Mouse (Mus musculus) adrenal gland, postnatal 10 days (tissue): ENCODE data around the gene Selenos. TPM values are rescaled to one million over a fixed set of nuclear protein-coding genes. Genes with fewer than 3 reads are reported as not detected.
"Not testable (repeated sequence)": the region's sequence is repeated elsewhere in the genome, so short reads cannot be mapped to it uniquely, and the experiment has no call there.

Source experiments
- DNase-seq: peaks from one replicate; pipeline ENCODE4 v3.0.0; 2021; ENCODE audit warnings: mixed read lengths
- long read RNA-seq, 2 experiments: library from polyadenylated mRNA; stranded (forward); transcript quantifications; one replicate each; pipeline ENCODE4 v2.0.0; 2021
- total RNA-seq, 2 experiments: library from RNA; stranded (reverse); gene quantifications; 2 replicates each; pipeline ENCODE4 v1.2.3; 2021

The Selenos gene
- total RNA-seq: 10 to 100 TPM; 65.2 to 79.5 TPM
- long read RNA-seq, experiment 1, transcript Selenos-205 (6 exons, 1,157 nt): minor isoform, 5 of 197 reads
- long read RNA-seq, experiment 1, transcript Selenos-201 (6 exons, 1,191 nt): major isoform, 177 of 197 reads
- long read RNA-seq, experiment 1, partial matches to known transcripts: 6 of 197 reads
- long read RNA-seq, experiment 1, other reads (novel, unspliced or antisense): 9 of 197 reads
- long read RNA-seq, experiment 2, transcript Selenos-205 (6 exons, 1,157 nt): minor isoform, 5 of 86 reads
- long read RNA-seq, experiment 2, transcript Selenos-201 (6 exons, 1,191 nt): major isoform, 77 of 86 reads
- long read RNA-seq, experiment 2, partial matches to known transcripts: 0 of 86 reads
- long read RNA-seq, experiment 2, other reads (novel, unspliced or antisense): 1 of 86 reads

DNA sequence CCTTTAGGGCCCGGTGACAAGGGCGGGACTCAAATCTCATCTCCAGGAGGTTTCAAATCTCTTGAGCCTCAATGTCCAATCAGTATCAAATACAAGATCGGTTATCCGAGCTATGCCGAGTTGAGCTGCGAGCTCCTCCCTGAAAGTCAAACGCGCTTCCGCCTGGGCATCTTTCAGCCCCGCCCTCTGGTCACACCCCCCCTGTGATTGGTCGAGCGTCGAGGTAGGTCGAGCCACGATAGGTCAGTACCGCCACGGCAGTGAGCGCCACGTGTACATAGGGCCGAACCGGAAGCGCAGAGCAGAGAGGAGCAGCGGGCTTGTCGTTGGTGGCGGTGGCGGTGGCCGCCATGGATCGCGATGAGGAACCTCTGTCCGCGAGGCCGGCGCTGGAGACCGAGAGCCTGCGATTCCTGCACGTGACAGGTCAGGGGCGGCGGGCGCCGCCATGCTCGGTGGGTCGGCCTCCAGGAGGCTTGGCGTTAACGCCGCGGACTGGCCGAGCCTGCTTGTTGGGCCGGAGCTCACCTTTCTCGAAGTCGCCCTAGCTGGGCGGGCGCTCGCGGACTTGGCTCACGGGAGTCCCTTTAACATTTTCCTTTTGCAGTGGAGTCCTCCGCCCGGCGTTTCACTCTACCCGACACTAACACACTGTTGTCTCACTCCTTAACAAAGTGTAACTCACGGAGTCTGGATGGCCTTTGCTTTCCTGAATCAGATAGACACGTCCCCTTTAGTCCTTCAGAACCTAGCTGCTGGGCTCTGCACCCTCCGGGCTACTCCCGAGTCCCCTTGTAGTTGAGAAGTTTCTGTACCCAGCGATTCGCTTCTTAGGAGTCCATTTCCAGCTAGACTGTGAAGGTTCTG lies at the start of gene Selenos:
TSS of gene Selenos (plus strand) at position 286 of the 867 bp plus-strand sequence.
- DNase-seq: peak; percentile 98

DNA sequence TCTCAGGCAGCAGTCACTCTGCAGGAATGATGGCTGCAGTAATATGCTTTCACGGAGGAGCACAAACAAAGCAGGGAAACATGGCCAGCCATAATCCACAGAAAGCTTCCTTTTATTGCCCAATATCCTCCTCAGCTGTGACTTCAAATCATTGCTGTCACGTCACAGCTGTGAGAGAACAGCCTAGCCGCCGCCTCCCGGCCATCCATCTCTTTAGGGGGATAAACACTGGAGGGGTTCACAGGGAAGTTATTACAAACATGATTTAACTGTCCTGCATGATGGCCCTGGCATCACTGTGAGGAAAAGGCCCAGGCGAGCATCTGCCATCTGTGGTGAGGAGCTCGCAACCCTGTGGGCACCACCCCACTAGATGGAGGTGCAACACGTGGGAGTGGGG lies 42.6 kb upstream of the Selenos start:
- no peak for DNase-seq

DNA sequence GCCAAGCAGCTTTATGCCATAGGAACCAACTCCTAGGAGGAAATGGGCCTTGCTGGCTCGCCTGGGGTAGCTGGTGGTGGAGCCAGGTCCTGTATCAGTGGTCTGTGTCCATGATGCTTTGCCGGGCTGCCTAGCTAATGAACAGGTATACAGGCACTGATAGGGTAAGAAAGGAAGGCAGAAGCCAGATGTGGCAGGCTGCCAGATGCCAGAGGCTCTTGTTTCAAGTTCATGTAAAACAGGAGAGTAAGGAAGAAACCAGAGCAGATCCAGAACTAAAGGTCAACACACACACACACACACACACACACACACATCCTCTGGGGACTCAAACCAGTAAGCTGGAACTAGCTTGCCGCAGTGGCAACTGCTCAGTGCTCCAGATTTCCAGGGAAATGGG lies 41.2 kb upstream of the Selenos start:
- peak; percentile 33 for DNase-seq

DNA sequence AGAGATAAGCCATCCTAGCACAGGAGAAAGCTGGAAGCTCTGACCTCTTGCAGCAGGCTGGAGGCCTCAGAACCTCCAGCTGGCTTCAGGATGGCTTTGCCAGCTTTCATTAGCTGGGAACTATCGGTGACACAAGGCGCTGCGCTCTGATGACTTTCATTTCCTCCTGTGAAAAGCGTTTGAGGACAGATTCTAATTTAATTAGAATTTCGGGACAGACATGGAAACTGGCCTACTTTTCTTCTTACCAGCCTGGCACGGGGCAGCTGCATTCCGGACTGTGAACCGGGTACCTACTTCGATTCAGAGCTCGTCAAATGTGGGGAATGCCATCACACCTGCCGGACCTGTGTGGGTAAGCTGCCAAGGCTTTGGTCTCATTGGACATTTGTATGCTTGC lies 40.7 kb upstream of the Selenos start:
- no peak for DNase-seq

DNA sequence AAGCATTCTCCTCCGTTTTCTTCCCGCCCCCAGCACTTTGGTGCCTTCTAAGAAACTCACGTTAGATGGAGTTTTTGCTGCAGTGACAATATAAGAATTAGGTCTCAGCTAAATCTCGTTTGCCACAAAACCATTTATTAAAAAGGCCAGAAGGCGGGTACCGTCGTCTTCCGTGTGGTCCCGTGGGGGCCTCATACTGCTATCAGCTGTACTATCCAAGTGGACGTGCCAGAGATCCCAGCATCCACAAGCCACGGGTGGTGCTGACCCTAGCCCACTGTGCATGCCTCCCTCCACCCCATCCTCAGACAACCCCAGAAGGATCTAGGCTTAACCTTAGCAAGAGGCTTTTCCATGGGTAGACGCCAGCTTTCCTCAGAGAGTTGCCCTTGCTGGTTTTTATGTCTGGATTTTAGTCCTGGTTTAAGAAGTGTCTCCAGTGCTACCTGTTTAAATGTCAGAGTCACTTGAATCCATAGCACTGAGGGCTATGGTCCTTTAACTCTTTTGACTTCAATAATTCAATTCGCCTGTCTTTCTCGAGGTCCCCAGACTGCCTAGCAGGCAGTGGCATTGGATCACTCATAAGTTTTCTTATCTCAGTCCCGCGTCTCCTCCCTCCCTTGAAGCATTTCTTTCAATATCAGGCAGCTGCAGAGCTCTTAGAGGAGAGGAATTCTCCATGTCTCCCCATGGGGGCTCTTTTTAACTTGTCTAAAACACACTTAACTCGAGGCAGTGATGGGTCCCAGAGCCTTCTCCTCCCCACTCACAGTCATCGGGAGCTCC lies 39.2 kb upstream of the Selenos start:
- no peak for DNase-seq

DNA sequence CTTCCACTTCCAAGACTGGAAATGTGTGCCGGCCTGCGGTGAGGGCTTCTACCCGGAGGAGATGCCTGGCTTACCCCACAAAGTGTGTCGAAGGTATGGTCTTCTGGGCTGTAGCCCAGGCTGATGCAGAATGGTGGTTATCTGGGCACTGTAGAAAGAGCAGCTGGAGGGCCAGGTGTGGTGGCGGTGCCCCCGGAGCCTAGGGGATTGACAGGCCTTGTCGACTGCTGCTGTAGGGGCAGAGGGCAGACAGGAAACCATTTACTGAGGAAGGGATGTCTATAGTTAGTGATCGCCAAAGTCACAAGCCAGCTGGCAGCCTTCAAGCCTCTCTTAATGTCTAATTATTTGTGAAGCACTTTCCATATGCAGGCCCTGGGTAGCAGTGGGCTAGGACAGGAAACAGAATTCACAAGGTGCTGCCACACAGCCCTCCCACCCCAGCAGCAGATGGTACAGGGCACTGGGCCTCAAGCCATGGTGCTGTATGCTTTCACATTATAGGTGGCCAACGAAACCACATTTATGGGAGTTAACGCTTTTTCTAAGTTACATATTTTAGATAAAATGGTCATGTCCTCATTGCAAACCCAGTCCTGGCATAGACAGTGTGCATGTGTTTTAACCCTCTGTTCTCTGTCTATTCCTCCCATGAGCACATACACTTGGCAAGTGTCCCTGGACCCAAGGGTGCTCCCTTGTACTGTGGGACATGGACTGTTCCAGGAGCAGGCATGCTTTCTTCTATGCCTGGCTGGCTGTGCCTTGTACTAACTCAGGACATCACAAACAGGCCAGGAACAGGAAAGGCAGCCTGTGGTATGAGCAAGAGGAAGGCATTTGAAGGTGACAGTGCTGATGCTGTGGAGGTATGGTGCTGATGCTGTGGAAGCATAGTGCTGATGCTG lies 35.6 kb upstream of the Selenos start, which contains the start of gene Gm45213:
TSS of gene Gm45213 (plus strand) at position 51 of the 908 bp plus-strand sequence.
- no peak for DNase-seq

DNA sequence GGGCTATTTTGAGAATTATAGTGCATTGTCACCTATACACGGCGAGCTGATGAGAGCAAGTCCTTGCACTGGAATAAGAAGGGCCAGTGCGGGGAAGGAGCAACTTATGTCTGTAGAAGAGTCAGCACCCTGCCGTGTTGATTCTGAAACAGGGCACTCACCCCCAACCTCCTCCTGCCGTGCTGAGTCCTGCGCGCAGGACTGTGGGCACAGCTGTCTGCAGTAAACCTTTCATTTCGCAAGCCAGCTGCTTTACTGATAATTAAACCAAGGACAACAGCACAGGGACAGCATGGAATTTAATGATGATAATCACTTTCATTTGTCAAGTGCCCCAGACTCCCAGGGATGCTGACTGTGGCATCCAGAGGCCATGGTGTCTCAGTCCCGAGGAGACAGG lies 34.8 kb upstream of the Selenos start:
- no peak for DNase-seq

DNA sequence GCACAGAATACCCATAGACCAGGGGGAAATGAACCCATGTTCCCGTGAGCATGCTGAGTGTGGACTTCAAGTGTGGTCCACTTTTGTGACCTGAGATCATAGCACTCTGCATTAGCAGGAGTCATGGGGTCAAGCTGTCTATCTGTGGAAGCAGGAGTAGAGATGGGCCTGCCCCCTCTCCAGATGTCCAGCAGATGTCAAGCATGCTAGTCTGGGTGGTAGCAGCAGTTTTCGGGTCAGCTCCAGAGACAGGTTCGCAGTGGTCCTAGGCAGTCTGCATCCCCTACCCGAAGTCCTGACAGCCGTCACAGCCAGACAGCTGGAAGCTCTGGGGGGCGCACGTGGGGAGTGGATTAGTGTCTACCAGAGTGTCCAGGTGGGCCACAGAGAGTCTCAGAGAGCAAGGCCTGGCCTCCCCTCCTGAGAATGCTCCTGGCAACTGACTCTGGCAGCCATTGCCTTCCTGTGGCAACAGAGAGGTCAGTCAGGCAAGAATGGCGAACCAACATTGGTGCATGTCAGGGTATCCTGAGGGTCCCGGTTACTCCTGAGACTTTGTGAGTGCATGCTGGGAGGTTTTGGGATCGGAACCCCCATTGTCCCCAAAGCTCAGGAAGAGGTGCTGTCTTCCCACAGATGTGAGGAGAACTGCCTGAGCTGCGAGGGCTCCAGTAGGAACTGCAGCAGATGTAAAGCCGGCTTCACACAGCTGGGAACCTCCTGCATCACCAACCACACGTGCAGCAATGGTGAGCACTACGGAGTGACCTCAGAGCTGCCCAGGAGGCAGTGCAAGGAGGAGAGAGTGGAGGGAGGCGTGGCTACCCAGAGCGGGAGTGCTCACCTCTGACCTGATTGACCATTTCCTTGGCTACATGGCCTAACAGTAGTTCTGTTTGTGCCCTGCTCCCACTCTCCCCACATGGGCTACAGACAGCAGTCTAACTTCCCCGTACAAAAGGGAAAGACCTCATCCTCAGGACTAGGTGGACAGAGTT lies 32.2 kb upstream of the Selenos start:
- peak; percentile 36 for DNase-seq

DNA sequence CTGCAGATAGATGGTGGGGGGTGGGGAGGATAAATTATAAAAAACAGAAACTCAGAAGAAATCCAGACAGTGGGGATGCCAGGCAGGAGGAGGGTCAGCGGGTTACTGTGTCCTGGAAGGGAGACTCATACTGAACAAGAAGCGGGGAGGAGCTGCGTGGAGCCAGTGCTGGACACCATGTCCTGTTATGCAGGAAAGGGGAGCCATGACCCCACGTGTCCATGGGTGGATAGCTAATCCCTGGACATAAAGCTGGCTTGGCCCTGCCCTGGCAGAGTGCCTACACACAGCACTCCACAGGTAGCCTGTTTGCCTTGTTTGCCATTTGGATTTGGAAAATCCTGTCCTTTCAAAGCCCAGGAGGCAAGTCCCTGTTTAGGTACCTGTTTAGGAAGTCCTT lies 31.5 kb upstream of the Selenos start:
- DNase-seq: no peak

DNA sequence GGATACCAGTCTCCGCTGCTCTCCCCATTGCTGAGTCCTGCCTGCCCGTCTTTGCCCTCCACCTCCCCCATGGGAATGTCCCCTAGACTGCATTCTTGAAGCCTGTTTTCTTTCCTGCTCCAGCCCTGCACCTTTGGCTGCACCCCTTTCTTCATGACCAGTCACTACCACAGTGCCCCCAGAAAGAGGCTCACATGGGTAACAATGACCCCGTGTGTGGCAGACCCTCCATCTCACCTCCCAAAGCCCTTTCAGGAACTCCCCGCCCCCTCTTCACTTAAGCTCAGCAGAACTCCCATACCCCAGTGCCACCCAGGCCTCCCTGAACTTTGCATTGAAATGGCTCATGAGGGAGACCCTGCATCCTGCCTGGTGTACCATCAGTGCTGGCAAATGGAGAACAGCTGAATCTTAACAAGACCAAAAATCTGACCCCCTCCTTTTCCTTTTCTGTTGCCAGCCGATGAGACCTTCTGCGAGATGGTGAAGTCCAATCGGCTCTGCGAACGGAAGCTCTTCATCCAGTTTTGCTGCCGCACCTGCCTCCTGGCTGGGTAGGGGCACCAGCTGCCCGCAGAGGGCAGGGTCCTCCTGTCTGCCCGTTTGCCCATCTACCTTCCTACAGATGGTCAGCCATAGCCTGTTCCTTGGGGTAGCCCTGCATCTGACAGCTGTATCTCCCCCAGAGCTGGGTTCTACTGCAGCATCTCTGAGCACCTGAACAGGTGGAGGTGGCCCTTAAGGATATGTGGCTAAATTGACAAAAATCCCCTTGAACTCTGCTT lies 30.8 kb upstream of the Selenos start:
- no peak for DNase-seq

DNA sequence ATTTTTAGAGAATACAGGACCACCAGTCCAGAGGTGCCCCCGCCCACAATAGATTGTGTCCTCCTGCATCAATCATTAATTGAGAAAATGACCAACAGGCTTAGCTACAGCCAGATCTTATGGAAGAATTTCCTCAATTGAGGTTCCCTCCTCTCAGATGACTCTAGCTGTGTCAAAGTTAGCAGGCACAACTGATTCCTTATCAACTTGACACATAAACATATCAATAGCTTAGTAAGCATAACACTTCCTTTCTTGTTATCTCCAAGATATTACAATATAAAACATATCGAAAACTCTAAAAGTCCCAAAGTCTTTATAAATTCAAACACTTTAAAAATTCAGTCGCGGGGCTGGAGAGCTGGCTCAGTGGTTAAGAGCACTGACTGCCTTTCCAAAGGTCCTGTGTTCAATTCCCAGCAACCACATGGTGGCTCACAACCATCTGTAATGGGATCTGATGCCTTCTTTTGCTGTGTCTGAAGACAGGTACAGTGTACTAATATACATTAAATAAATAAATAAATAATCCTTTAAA lies 25.4 kb upstream of the Selenos start:
- no peak for DNase-seq

DNA sequence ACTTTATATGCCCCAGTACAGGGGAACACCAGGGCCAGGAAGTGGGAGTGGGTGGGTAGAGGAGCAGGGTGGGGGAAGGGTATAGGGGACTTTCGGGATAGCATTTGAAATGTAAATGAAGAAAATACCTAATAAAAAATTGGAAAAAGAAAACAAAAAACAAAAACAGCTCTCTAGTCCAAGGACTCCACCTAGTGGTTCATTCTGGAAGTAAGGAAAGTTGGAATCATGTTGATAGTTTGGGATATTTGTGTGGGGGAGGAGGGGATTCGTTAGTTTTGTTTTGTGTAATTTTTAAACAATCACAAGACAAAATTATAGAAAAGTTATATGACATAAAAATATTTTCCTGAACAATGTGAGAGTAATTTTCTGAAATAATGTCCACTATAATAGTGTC lies 24.1 kb upstream of the Selenos start:
- DNase-seq: not testable (repeated sequence)

DNA sequence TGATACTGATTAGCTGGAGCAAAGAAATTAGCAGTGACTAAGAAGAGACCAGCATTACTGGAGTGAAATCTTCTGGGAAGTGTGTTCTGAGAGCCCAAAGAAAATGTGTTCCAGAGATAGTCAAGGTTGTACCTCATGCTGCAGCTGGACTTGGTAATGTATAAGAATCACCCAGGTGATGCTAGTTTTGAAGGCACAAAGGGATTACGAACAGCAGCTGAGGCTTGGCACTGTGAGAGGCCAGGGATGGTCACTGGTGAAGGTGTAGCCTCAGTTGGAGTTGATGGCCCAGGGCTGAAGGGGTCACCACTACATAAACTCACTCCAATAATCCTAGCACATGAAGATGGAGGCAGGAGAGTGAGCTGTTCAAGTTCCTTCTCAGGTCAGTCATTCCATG lies 20.7 kb upstream of the Selenos start, which contains the start of gene Snrpa1:
TSS of gene Snrpa1 (plus strand) at position 301 of the 400 bp plus-strand sequence.
- DNase-seq: no peak

DNA sequence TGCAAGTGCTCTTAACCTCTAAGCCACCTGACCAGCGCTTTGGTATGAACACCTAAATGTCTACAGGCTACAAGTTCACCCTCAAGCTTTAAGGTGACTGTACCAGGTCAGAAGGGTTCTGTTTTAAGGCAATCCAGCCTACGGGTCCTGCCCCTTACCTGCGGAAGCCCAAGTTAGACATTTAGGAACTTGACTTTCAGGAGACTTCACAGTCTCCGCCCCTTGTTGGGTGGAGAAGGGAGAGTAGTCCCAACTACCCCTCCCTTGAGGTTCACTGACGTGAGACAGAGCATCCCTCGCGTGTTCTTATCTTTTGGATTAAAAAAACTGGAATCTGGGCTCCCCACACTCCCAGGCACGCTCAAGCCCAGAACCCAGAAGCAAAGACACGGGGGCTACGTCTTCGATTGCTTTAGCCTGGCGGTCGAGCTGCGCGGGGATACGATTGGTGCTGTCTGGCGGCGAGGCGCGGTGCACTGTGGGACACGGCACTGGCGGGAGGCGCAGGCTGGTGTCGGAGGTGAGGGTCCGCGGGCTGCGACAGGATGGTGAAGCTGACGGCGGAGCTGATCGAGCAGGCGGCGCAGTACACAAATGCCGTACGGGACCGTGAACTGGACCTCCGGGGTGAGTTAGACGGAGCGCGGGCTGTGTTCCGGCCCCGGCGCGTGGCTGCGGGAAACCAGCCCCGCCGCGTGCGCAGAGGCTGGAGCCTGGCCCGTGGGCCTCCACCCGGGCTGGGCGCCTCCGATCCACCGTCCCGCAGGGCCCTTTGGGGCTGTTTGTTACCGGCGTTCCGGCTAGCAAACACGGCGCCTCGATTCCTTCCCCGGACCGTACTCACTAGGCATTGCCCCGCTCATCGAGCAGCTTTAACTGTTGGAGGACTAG lies 19.1 kb upstream of the Selenos start:
- DNase-seq: peak; percentile 94

DNA sequence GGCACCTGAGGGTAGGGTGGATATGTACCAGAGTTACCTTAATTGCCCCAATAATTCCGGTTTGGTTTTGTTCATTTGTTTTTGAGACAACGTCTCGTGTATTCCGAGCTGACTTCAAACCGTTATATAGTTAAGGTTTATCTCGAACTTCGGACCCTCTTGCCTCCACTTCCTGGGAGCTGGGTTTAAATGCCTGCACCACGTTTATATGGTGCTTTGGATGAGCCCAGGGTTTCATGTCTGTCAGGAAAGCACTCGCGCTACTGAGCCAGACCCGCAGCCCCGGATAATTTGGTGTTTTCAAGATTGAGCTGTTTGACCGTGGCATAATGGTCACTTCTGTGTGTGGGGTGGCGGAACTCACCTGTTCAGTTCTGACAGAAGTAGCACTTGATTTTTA lies 18.4 kb upstream of the Selenos start:
- no peak for DNase-seq

DNA sequence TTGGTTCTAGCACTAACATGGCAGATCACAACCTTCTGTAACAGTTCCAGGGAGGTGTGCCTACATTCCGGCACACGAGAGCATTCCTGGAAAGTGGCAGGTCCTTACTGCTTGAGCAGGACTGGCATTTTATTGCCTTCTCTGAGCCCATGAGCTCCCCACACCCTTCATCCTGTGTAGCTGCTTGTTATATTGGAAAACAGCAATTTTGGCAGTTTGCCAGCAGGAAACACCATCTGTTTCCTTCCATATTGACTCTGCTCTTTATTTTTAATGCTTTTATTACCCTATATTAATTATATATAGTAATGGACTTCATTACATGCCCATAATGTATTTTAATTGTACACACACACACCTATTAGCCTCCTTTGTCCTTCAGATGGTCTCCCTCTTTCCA lies 3.0 kb upstream of the Selenos start:
- no peak for DNase-seq

DNA sequence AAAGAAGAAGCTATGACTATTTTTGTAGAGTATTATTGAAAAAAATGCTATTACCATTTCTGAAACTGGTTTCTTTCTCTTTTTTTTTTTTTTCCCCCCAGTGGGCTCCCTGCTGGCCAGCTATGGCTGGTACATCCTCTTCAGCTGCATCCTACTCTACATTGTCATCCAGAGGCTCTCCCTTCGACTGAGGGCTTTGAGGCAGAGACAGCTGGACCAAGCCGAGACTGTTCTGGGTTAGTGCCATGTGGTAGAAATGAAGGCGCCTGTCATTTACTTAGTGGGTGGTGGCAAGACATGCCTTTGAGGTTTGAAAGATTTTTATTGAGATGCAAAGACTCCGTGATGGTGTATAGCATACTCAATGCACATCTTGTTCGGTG lies 773 bp downstream of the Selenos start:
- no peak for DNase-seq

DNA sequence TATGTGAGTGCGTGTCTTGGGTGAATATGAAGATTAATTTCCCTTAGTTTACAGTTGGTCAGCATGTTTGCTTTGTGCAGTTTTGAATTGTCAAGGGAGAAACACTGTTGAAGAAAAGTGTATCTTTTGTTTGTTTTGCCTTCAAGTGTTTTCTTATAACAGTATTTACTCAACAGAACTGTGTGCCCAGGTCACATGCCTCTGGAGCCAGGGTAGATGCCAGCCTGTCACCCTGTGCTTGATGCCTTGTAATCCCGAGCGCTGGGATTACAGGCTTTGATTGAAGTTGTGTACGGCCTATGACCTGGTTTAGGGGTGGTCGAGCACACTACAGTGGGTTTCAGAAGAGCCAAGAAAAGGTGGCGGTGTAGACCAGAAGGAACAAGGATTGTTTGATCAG lies 4.3 kb downstream of the Selenos start:
- no peak for DNase-seq
